Mouse (Mus musculus): Measurements from ENCODE around the gene Sowahd. TPM values are rescaled to one million over a fixed set of nuclear protein-coding genes. Genes with fewer than 3 reads are reported as not detected.
"Not testable (repeated sequence)": the region's sequence is repeated elsewhere in the genome, so short reads cannot be mapped to it uniquely, and the experiment has no call there.

Gene Sowahd
- polyA plus RNA-seq, 1 experiment from 2014 or later = not detected

- Histone ChIP-seq H3K4me1 (no peaks in the 10 kb centered on the region), H3K27me3 (ENCODE audit: low read depth, poor library complexity, severe bottlenecking) (no peaks in the 10 kb centered on the region), H3K36me3 (no peaks in the 10 kb centered on the region), H3K4me3 (no peak overlapping the region), H3K27ac (replicated peaks) (no peak overlapping the region), H3K9me3 (replicated peaks) (no peaks in the 10 kb centered on the region)
- peak; percentile 47 for DNase-seq (ENCODE audit: low spot score)
- 44% methylated on average over 9 of the region's 9 CpGs for whole genome bisulfite sequencing
Observed at GRCm38 (mm10) chrX:37074262-37074892, 25.7 kb downstream of the Sowahd start.

GRCm38 (mm10) chrX:37076651-37077050, 28.0 kb downstream of the Sowahd start:
- WGBS = 83% methylated on average over 8 of the region's 8 CpGs
- DNase-seq (ENCODE audit: low spot score) = no peak
- H3K27ac ChIP-seq (replicated peaks) = no peak overlapping the region

GRCm38 (mm10) chrX:37080345-37080744, 31.7 kb downstream of the Sowahd start:
- not testable (repeated sequence) for H3K4me3 ChIP-seq; H3K27me3 ChIP-seq (ENCODE audit: low read depth, poor library complexity, severe bottlenecking); H3K4me1 ChIP-seq; H3K27ac ChIP-seq (replicated peaks); DNase-seq (ENCODE audit: low spot score); H3K9me3 ChIP-seq (replicated peaks)
- H3K36me3 ChIP-seq = peaks cover 32% of the 10 kb centered on the region
- WGBS = 80% methylated on average over 4 of the region's 4 CpGs

More at GRCm38 (mm10) chrX:37076651-37077050, 28.0 kb downstream of the Sowahd start:
- Histone ChIP-seq H3K4me1 (no peaks in the 10 kb centered on the region), H3K4me3 (no peak overlapping the region), H3K36me3 (peaks cover 10% of the 10 kb centered on the region), H3K9me3 (replicated peaks) (no peaks in the 10 kb centered on the region), H3K27me3 (ENCODE audit: low read depth, poor library complexity, severe bottlenecking) (no peaks in the 10 kb centered on the region)

GRCm38 (mm10) chrX:37081194-37081593, 32.5 kb downstream of the Sowahd start:
- Histone ChIP-seq H3K4me1 (peaks cover 7% of the 10 kb centered on the region; the same call in 1 of the 2 replicates), H3K27ac (replicated peaks) (no peak overlapping the region), H3K27me3 (ENCODE audit: low read depth, poor library complexity, severe bottlenecking) (no peaks in the 10 kb centered on the region), H3K36me3 (peaks cover 32% of the 10 kb centered on the region), H3K9me3 (replicated peaks) (no peaks in the 10 kb centered on the region), H3K4me3 (no peak overlapping the region)
- WGBS = 62% methylated on average over 6 of the region's 6 CpGs
- no peak for DNase-seq (ENCODE audit: low spot score)

GRCm38 (mm10) chrX:37084318-37084926, 35.8 kb downstream of the Sowahd start:
- WGBS = 19% methylated on average over 19 of the region's 19 CpGs
- H3K27ac ChIP-seq (replicated peaks) = peak overlapping the region; percentile 91
- peak overlapping the region; percentile 67 for H3K4me3 ChIP-seq
- peaks cover 32% of the 10 kb centered on the region for H3K36me3 ChIP-seq
- H3K9me3 ChIP-seq (replicated peaks) = no peaks in the 10 kb centered on the region
- no peaks in the 10 kb centered on the region for H3K27me3 ChIP-seq (ENCODE audit: low read depth, poor library complexity, severe bottlenecking)
- H3K4me1 ChIP-seq = peaks cover 7% of the 10 kb centered on the region; the same call in 1 of the 2 replicates
- DNase-seq (ENCODE audit: low spot score) = no peak

GRCm38 (mm10) chrX:37084927-37085660, 36.4 kb downstream of the Sowahd start, which contains the start of gene Rpl39:
TSS of gene Rpl39 (minus strand) at chrX:37085402.
- peak within 1 kb of the TSS; percentile 67 for H3K4me3 ChIP-seq
- peak; percentile 84 for DNase-seq (ENCODE audit: low spot score)
- peaks cover 32% of the 10 kb centered on the region for H3K36me3 ChIP-seq
- peaks cover 7% of the 10 kb centered on the region; the same call in 1 of the 2 replicates for H3K4me1 ChIP-seq
- H3K27ac ChIP-seq (replicated peaks) = peak within 1 kb of the TSS; percentile 91
- WGBS = 15% methylated on average over 38 of the region's 38 CpGs
- H3K27me3 ChIP-seq (ENCODE audit: low read depth, poor library complexity, severe bottlenecking) = no peaks in the 10 kb centered on the region
- no peaks in the 10 kb centered on the region for H3K9me3 ChIP-seq (replicated peaks)

GRCm38 (mm10) chrX:37085665-37086064, 37.0 kb downstream of the Sowahd start:
- peak overlapping the region; percentile 67 for H3K4me3 ChIP-seq
- H3K27ac ChIP-seq (replicated peaks) = peak overlapping the region; percentile 91
- no peak for DNase-seq (ENCODE audit: low spot score)
- no peaks in the 10 kb centered on the region for H3K27me3 ChIP-seq (ENCODE audit: low read depth, poor library complexity, severe bottlenecking)
- H3K4me1 ChIP-seq = peaks cover 7% of the 10 kb centered on the region; the same call in 1 of the 2 replicates
- H3K36me3 ChIP-seq = peaks cover 31% of the 10 kb centered on the region
- H3K9me3 ChIP-seq (replicated peaks) = no peaks in the 10 kb centered on the region
- WGBS = 23% methylated on average over 9 of the region's 9 CpGs

- Histone ChIP-seq H3K9me3 (replicated peaks) (no peaks in the 10 kb centered on the region), H3K36me3 (peaks cover 20% of the 10 kb centered on the region), H3K4me1 (no peaks in the 10 kb centered on the region), H3K27ac (replicated peaks) (no peak overlapping the region), H3K27me3 (ENCODE audit: low read depth, poor library complexity, severe bottlenecking) (no peaks in the 10 kb centered on the region), H3K4me3 (no peak overlapping the region)
- WGBS = 81% methylated on average over 1 of the region's 1 CpGs
- DNase-seq (ENCODE audit: low spot score) = no peak
Observed at GRCm38 (mm10) chrX:37088778-37089177, 40.1 kb downstream of the Sowahd start.

- H3K9me3 ChIP-seq (replicated peaks) = no peaks in the 10 kb centered on the region
- H3K27ac ChIP-seq (replicated peaks) = no peak overlapping the region
- H3K4me1 ChIP-seq = no peaks in the 10 kb centered on the region
- H3K27me3 ChIP-seq (ENCODE audit: low read depth, poor library complexity, severe bottlenecking) = no peaks in the 10 kb centered on the region
- peaks cover 44% of the 10 kb centered on the region for H3K36me3 ChIP-seq
- no peak overlapping the region for H3K4me3 ChIP-seq
- 90% methylated on average over 3 of the region's 3 CpGs for WGBS
- no peak for DNase-seq (ENCODE audit: low spot score)
Observed at GRCm38 (mm10) chrX:37091457-37091856, 42.8 kb downstream of the Sowahd start.

GRCm38 (mm10) chrX:37095106-37095768, 46.6 kb downstream of the Sowahd start:
- Histone ChIP-seq H3K27ac (replicated peaks) (no peak overlapping the region), H3K9me3 (replicated peaks) (no peaks in the 10 kb centered on the region), H3K27me3 (ENCODE audit: low read depth, poor library complexity, severe bottlenecking) (no peaks in the 10 kb centered on the region), H3K36me3 (peaks cover 76% of the 10 kb centered on the region), H3K4me1 (no peaks in the 10 kb centered on the region), H3K4me3 (no peak overlapping the region)
- 91% methylated on average over 11 of the region's 11 CpGs for WGBS
- no peak for DNase-seq (ENCODE audit: low spot score)

- Histone ChIP-seq H3K27ac (replicated peaks) (no peak overlapping the region), H3K9me3 (replicated peaks) (no peaks in the 10 kb centered on the region), H3K36me3 (peaks cover 83% of the 10 kb centered on the region), H3K27me3 (ENCODE audit: low read depth, poor library complexity, severe bottlenecking) (no peaks in the 10 kb centered on the region), H3K4me3 (no peak overlapping the region), H3K4me1 (no peaks in the 10 kb centered on the region)
- 93% methylated on average over 3 of the region's 3 CpGs for WGBS
- no peak for DNase-seq (ENCODE audit: low spot score)
Observed at GRCm38 (mm10) chrX:37098681-37099080, 50.0 kb downstream of the Sowahd start.
